Mouse (Mus musculus) stomach, embryonic 14.5 days (tissue): ENCODE measurements around the gene Kat7. TPM values are rescaled to one million over a fixed set of nuclear protein-coding genes. Genes with fewer than 3 reads are reported as not detected.

ENCODE experiments used
- ATAC-seq: fragments of 200-750 bp; cut with Nextera tagmentation; 2 replicates; pipeline ENCODE4 v1.8.0; 2017; ENCODE audit warnings: low read depth, moderate TSS enrichment; ENCODE audit not compliant: insufficient number of reproducible peaks, insufficient read depth, low FRiP score
- H3K27ac ChIP-seq: fragments of 300-500 bp; sonication (generic); 2 replicates; pipeline ENCODE4 v1.5.1; 2014; ENCODE audit warnings: mild to moderate bottlenecking, low read length, moderate library complexity, mixed read lengths
- H3K27me3 ChIP-seq: fragments of 300-500 bp; sonication (generic); 2 replicates; pipeline ENCODE4 v1.6.1; 2014; ENCODE audit warnings: low read length, control low read depth, mixed read lengths; ENCODE audit not compliant: control insufficient read depth, insufficient read depth
- H3K36me3 ChIP-seq: fragments of 300-500 bp; sonication (generic); 2 replicates; pipeline ENCODE4 v1.6.1; 2014; ENCODE audit warnings: mild to moderate bottlenecking, control low read depth, low read length, moderate library complexity, mixed read lengths; ENCODE audit not compliant: control insufficient read depth, insufficient read depth
- H3K4me1 ChIP-seq: fragments of 300-500 bp; sonication (generic); 2 replicates; pipeline ENCODE4 v1.6.1; 2014; ENCODE audit warnings: low read length, control low read depth, mixed read lengths; ENCODE audit not compliant: control insufficient read depth, insufficient read depth
- H3K4me2 ChIP-seq: fragments of 300-500 bp; sonication (generic); replicated peaks from 2 replicates; pipeline ENCODE4 v1.6.1; 2014; ENCODE audit warnings: low read depth, low read length, control low read depth
- H3K4me3 ChIP-seq: fragments of 300-500 bp; sonication (generic); 2 replicates; pipeline ENCODE4 v1.5.1; 2014; ENCODE audit warnings: low read depth, low read length, control low read depth
- H3K9ac ChIP-seq: fragments of 300-500 bp; sonication (generic); replicated peaks from 2 replicates; pipeline ENCODE4 v1.6.1; 2014; ENCODE audit warnings: low read depth, mild to moderate bottlenecking, control low read depth, low read length, moderate library complexity, mixed read lengths
- H3K9me3 ChIP-seq: fragments of 300-500 bp; sonication (generic); 2 replicates; pipeline ENCODE4 v1.6.1; 2016; ENCODE audit warnings: low read depth, low read length, control low read depth; ENCODE audit not compliant: control insufficient read depth
- WGBS: fragments of 180-500 bp; shearing (Covaris S2); extraction: QIAGEN DNeasy Blood & Tissue Kit; methylation state at CpG from one replicate; pipeline ENCODE4 v1.1.7; 2014; 5-methylcytosine and 5-hydroxymethylcytosine counted together
- polyA plus RNA-seq: library from polyadenylated mRNA; unstranded; fragments of >200 nt; fragmentation: Nextera tagmentation; extraction: Ambion mirVana; gene quantifications from 2 replicates; pipeline ENCODE4 v1.2.1, GENCODE M21; 2014

The Kat7 gene
- polyA plus RNA-seq, 1 experiment from 2014 or later: 60.8 TPM

DNA sequence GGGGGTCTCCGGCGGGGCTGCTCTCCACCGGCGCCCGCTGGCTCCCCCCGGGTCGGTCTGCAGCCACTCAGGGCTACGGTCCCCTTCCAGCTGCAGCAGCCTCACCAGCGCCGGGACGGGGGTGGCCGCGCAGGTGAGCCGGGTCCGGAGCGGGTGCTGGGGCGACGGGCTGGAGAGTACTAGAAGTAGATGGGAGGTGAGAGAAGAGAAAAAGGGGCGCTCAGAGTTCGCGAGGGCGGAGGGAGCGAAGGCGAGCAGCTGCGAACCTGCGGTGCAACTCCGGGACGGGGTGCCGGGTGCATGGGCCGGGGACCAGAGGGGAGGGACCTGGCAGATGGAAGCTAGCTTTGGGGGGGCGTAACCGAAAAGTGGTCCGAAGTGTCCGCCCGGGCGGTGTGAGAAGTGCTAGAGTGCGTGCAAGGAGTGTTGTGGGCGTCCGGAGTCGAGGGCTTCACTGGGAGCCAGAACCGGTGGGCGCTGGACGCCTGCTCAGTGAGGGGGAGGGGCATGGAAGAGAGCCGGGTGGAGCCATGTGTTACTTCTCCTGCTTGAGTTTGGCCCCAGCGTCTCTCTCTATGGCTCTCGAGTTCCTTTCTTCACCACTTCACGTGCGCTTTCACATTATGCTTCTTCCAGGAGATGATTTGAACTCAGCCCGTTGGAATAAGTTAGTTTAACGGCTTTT, 27.2 kb upstream of the Kat7 start:
- peak overlapping the region; percentile 66 for H3K4me2 ChIP-seq
- ATAC-seq: peak; percentile 63

DNA sequence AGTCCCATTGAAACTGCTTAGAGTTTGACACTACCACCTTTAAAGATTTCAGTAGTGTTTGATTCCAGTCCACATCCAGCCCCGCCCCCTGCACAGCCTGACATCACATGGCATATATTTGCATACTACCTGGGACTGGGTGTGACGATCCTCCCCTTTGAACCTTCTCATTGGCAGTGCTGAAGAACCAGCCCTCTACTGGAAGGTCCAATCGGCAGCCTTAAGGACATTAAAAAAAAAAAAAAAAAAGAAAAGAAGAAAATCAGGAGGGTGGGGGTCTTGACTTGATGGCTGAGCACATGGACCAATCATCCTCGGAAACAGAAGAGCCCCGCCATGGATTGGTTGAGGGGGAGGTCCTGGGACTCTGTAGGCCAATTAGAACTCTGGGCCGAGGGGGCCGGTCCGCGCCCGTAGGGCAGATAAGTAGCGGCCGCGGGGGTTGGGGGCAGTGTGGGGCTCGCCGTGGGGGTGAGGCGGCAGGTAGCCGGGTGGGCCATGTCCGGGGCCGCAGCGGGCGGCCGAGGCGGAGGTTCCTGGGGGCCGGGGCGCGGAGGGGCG, 26.6 kb upstream of the Kat7 start, which contains the start of gene Fam117a:
Fam117a (plus strand) TSS at position 451 of the 561 bp plus-strand sequence.
- WGBS: under 1% methylated on average over 27 of the region's 27 CpGs
- peak; percentile 96 for ATAC-seq
- Histone ChIP-seq H3K4me3 (peak within 1 kb of the TSS; percentile 92), H3K4me1 (peaks cover 24% of the 10 kb centered on the region), H3K27ac (peak within 1 kb of the TSS; percentile 77), H3K9ac (peak within 1 kb of the TSS; percentile 79), H3K27me3 (no peaks in the 10 kb centered on the region), H3K9me3 (no peaks in the 10 kb centered on the region), H3K36me3 (no peaks in the 10 kb centered on the region), H3K4me2 (peak within 1 kb of the TSS; percentile 66)

More for the DNA sequence above, 27.2 kb upstream of the Kat7 start:
- Histone ChIP-seq H3K36me3 (no peaks in the 10 kb centered on the region), H3K9me3 (no peaks in the 10 kb centered on the region), H3K27me3 (no peaks in the 10 kb centered on the region), H3K9ac (peak overlapping the region; percentile 79), H3K4me1 (peaks cover 24% of the 10 kb centered on the region), H3K27ac (peak overlapping the region; percentile 77), H3K4me3 (peak overlapping the region; percentile 92)
- under 1% methylated on average over 49 of the region's 50 CpGs for whole genome bisulfite sequencing

DNA sequence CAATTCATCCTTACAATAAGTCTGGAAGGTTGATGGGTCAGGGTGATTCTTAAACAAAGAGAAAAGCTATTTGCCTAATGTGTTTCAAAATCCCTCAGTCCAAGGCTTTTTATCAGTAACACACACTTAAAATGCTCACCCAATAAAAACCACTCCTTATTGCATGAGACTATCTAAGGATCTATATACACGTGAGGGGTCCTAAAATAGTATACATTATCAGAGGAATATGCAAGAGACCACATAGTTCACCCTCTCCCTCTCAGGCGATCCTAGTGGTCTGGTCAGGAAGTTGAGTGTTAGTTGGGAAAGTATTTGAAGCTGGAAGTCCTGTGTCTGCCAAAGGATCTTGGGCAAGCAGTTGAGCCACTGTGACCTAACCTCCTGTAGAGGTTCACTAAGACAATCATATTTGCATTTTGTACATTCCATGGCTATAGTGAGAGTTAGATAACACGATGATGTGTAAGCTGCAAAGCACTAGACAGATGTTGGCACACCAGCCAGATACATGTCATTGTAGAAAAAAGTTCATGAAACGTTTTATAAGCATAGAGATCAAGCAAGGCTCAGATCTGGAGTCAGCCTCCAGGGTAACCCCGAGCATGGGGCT, 24.5 kb upstream of the Kat7 start:
- no peak overlapping the region for H3K4me3 ChIP-seq
- WGBS: 60% methylated on average over 5 of the region's 5 CpGs
- peaks cover 23% of the 10 kb centered on the region for H3K4me1 ChIP-seq
- H3K27ac ChIP-seq: no peak overlapping the region
- no peaks in the 10 kb centered on the region for H3K27me3 ChIP-seq
- no peak overlapping the region for H3K4me2 ChIP-seq
- H3K36me3 ChIP-seq: no peaks in the 10 kb centered on the region
- no peak for ATAC-seq
- no peak overlapping the region for H3K9ac ChIP-seq
- H3K9me3 ChIP-seq: no peaks in the 10 kb centered on the region

DNA sequence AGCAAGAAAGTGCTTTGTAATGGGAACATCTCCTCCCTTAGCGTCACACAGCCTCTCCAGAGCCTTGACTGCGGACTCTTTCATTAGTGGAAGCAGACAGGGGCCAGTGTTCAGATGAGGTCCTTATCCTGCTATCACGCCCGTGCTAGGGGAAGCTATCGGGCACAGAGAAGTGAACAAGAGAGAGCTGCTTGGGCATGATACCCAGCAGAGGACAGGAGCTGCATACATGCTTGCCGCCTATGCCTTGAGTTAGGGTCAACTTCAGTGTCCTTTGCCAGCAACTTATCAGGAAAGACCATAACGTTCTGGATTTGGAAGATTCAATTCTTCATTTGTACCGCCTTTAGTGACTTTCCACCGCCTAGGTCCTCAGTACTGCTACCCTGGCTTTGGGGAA, 23.8 kb upstream of the Kat7 start:
- WGBS: 80% methylated on average over 9 of the region's 9 CpGs
- Histone ChIP-seq H3K27me3 (no peaks in the 10 kb centered on the region), H3K36me3 (no peaks in the 10 kb centered on the region), H3K27ac (no peak overlapping the region), H3K9ac (no peak overlapping the region), H3K4me2 (no peak overlapping the region), H3K9me3 (no peaks in the 10 kb centered on the region), H3K4me1 (peaks cover 15% of the 10 kb centered on the region), H3K4me3 (no peak overlapping the region)
- no peak for ATAC-seq

DNA sequence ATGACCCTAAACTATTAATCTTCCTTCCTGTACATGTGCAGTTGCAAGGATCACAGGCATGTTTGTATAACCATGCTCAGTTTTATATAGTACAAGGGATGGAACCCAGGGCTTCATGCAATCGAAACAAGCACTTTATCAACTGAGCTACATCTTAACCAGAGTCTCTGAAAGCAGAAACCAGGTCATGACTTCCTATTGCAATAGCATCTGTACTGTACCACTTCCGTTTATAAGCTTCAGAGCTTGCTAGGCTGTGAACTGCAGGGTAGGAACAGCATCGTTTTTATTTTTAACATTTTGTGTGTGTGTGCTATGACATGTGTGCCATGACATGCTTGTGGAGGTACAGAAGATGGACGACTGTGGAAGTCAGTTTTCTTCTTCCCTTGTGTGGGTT, 23.2 kb upstream of the Kat7 start:
- H3K4me2 ChIP-seq: no peak overlapping the region
- no peaks in the 10 kb centered on the region for H3K36me3 ChIP-seq
- no peaks in the 10 kb centered on the region for H3K27me3 ChIP-seq
- peaks cover 9% of the 10 kb centered on the region for H3K4me1 ChIP-seq
- H3K4me3 ChIP-seq: no peak overlapping the region
- 52% methylated on average over 4 of the region's 4 CpGs for WGBS
- ATAC-seq: no peak
- H3K9ac ChIP-seq: no peak overlapping the region
- no peak overlapping the region for H3K27ac ChIP-seq
- no peaks in the 10 kb centered on the region for H3K9me3 ChIP-seq

DNA sequence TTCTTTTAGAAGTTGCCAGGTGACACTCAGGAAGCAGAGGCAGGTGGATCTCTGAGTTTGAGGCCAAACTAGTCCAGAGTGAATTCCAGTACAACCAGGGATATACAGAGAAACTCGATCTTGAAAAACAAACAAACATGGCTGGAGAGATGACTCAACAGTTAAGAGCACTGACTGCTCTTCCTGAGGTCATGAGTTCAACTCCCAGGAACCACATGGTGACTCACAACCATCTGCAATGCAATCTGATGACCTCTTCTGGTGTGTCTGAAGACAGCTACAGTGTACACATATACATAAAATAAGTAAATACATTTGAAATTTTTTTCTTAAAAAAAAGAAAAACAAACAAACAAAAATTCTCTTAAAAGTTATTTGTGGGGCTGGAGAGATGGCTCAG, 20.6 kb upstream of the Kat7 start:
- Histone ChIP-seq H3K4me3 (no peak overlapping the region), H3K27ac (no peak overlapping the region), H3K36me3 (no peaks in the 10 kb centered on the region), H3K9me3 (no peaks in the 10 kb centered on the region), H3K9ac (no peak overlapping the region), H3K27me3 (no peaks in the 10 kb centered on the region), H3K4me1 (no peaks in the 10 kb centered on the region), H3K4me2 (no peak overlapping the region)
- 37% methylated on average over 1 of the region's 1 CpGs for whole genome bisulfite sequencing
- ATAC-seq: no peak

DNA sequence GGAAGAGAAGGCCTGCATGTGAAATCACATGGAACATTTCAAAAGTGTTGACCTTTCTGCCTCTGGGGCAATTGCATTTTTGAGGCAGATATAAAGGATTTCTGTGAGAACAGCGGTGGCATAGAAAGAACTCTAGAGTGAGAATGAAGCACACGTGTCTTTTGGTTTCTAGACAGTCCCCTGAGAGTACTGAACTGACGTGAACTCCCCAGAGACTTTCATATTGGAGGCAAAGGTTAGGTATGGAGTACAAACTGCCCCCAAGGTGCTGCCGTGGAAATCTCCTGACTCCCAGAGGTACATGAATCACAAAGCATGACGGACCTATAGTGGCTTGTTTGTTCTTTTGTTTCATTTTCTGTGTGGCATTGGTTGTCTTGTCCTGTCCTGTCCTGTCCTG, 18.6 kb upstream of the Kat7 start:
- WGBS: 81% methylated on average over 5 of the region's 5 CpGs
- no peak overlapping the region for H3K4me3 ChIP-seq
- ATAC-seq: no peak

DNA sequence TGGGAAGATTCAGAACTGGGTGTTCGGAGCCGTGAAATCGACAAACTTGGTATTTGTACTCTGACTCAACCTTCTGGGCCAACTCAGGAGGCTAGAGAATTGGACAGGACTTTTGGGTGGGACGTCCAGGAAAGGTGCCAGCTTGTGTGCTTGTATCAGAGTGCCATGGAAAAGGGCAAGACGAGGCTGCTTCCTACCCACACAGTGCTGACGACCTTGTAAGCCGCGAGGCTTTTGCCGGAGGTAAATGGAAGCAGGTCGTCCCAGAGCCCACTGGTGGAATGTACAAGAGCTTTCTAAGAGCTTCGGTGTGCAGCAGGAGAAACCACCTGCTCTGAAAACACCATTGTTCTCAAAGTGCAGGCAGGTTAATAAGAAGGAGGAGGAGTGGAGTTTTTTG, 16.2 kb upstream of the Kat7 start:
- 68% methylated on average over 11 of the region's 11 CpGs for WGBS
- no peaks in the 10 kb centered on the region for H3K27me3 ChIP-seq
- no peak overlapping the region for H3K4me3 ChIP-seq
- H3K4me2 ChIP-seq: no peak overlapping the region
- H3K36me3 ChIP-seq: no peaks in the 10 kb centered on the region
- no peaks in the 10 kb centered on the region for H3K9me3 ChIP-seq
- H3K4me1 ChIP-seq: no peaks in the 10 kb centered on the region
- H3K27ac ChIP-seq: no peak overlapping the region
- ATAC-seq: no peak
- H3K9ac ChIP-seq: no peak overlapping the region

More for the DNA sequence above, 18.6 kb upstream of the Kat7 start:
- Histone ChIP-seq H3K9me3 (no peaks in the 10 kb centered on the region), H3K36me3 (no peaks in the 10 kb centered on the region), H3K4me1 (no peaks in the 10 kb centered on the region), H3K27ac (no peak overlapping the region), H3K9ac (no peak overlapping the region), H3K4me2 (no peak overlapping the region), H3K27me3 (no peaks in the 10 kb centered on the region)
